Mouse (Mus musculus) midbrain, postnatal 0 days (tissue): Measurements from ENCODE around the gene Cyp46a1. TPM values are rescaled to one million over a fixed set of nuclear protein-coding genes. Genes with fewer than 3 reads are reported as not detected.

Experiments
- ATAC-seq: fragments of 200-750 bp; cut with Nextera tagmentation; 2 replicates; pipeline ENCODE4 v1.8.0; 2017; ENCODE audit warnings: moderate number of reproducible peaks, mild to moderate bottlenecking, moderate TSS enrichment, moderate library complexity; ENCODE audit not compliant: low FRiP score
- DNase-seq: peaks from one replicate; pipeline ENCODE4 v3.0.0-alpha.2; 2015; ENCODE audit warnings: low spot score
- H3K27ac ChIP-seq: fragments of 300-500 bp; sonication (generic); 2 replicates; pipeline ENCODE4 v1.5.1; 2014; ENCODE audit warnings: low read depth, mild to moderate bottlenecking, low read length, mixed read lengths
- H3K27me3 ChIP-seq: fragments of 300-500 bp; sonication (generic); 2 replicates; pipeline ENCODE4 v1.6.1; 2014; ENCODE audit warnings: low read length, control low read depth, mixed read lengths; ENCODE audit not compliant: insufficient read depth
- H3K36me3 ChIP-seq: fragments of 300-500 bp; sonication (generic); 2 replicates; pipeline ENCODE4 v1.6.1; 2014; ENCODE audit warnings: low read length, control low read depth, mixed read lengths; ENCODE audit not compliant: insufficient read depth
- H3K4me1 ChIP-seq: fragments of 300-500 bp; sonication (generic); 2 replicates; pipeline ENCODE4 v1.6.1; 2014; ENCODE audit warnings: mild to moderate bottlenecking, control low read depth, antibody characterized with exemption, low read length, mixed read lengths; ENCODE audit not compliant: insufficient read depth
- H3K4me2 ChIP-seq: fragments of 300-500 bp; sonication (generic); 2 replicates; pipeline ENCODE4 v1.6.1; 2014; ENCODE audit warnings: low read depth, mild to moderate bottlenecking, low read length, mixed read lengths; ENCODE audit not compliant: poor library complexity, severe bottlenecking
- H3K4me3 ChIP-seq: fragments of 300-500 bp; sonication (generic); 2 replicates; pipeline ENCODE4 v1.5.1; 2014; ENCODE audit warnings: low read depth, mild to moderate bottlenecking, low read length, moderate library complexity
- H3K9ac ChIP-seq: fragments of 300-500 bp; sonication (generic); replicated peaks from 2 replicates; pipeline ENCODE4 v1.6.1; 2014; ENCODE audit warnings: mild to moderate bottlenecking, low read length, moderate library complexity, mixed read lengths; ENCODE audit not compliant: poor library complexity, severe bottlenecking
- H3K9me3 ChIP-seq: fragments of 300-500 bp; sonication (generic); 2 replicates; pipeline ENCODE4 v1.6.1; 2016; ENCODE audit warnings: low read length, control low read depth
- CTCF ChIP-seq: IDR thresholded peaks from 2 replicates; pipeline ENCODE4 v1.5.1; 2016; ENCODE audit warnings: antibody characterized with exemption, mild to moderate bottlenecking
- WGBS: fragments of 180-500 bp; shearing (Covaris S2); extraction: QIAGEN DNeasy Blood & Tissue Kit; methylation state at CpG from one replicate; pipeline ENCODE4 v1.1.7; 2014; 5-methylcytosine and 5-hydroxymethylcytosine counted together
- polyA plus RNA-seq: library from polyadenylated mRNA; unstranded; fragments of >200 nt; fragmentation: Nextera tagmentation; extraction: Ambion mirVana; gene quantifications from 2 replicates; pipeline ENCODE4 v1.2.1, GENCODE M21; 2015
- total RNA-seq: library from RNA; depleted of rRNA; stranded (reverse); fragments of >200 nt; gene quantifications from 2 replicates; pipeline ENCODE4 v1.2.3, GENCODE M21; 2014

The Cyp46a1 gene
- total and polyA plus RNA-seq, 2 experiments from 2014 or later: 36.0 to 52.0 TPM

- ATAC-seq (no peak), DNase-seq (peak; percentile 29)
- H3K27me3 ChIP-seq: no peaks in the 10 kb centered on the region; the same call in 1 of the 2 replicates
- no peaks in the 10 kb centered on the region for H3K9me3 ChIP-seq
- H3K4me1 ChIP-seq: 0 out of 2 replicates have a peak, but pooled peaks cover 5% of the 10 kb centered on the region
- no peak overlapping the region for H3K27ac ChIP-seq
- H3K9ac ChIP-seq: no peak overlapping the region
- TF ChIP-seq CTCF: no peak
- H3K4me3 ChIP-seq: no peak overlapping the region
- H3K36me3 ChIP-seq: no peaks in the 10 kb centered on the region
- H3K4me2 ChIP-seq: no peak overlapping the region
- 40% methylated on average over 5 of the region's 5 CpGs for WGBS
Measured at GRCm38 (mm10) chr12:108326401-108326800, 7.8 kb upstream of the Cyp46a1 start.

- no peak for TF ChIP-seq CTCF
- ATAC-seq (peak; percentile 81), DNase-seq (peak; percentile 89)
- H3K9ac ChIP-seq: peak overlapping the region; percentile 81
- peak overlapping the region; percentile 55 for H3K27ac ChIP-seq
- whole genome bisulfite sequencing: 5% methylated on average over 49 of the region's 66 CpGs
- 0 out of 2 replicates have a peak, but pooled peaks cover 5% of the 10 kb centered on the region for H3K4me1 ChIP-seq
- no peaks in the 10 kb centered on the region for H3K9me3 ChIP-seq
- peak overlapping the region; percentile 84 for H3K4me2 ChIP-seq
- no peaks in the 10 kb centered on the region; the same call in 1 of the 2 replicates for H3K27me3 ChIP-seq
- H3K4me3 ChIP-seq: peak overlapping the region; percentile 51
- no peaks in the 10 kb centered on the region for H3K36me3 ChIP-seq
Measured at GRCm38 (mm10) chr12:108327889-108328491, 6.2 kb upstream of the Cyp46a1 start.

- H3K36me3 ChIP-seq: no peaks in the 10 kb centered on the region
- H3K27ac ChIP-seq: 0 out of 2 replicates have a peak overlapping the region, but pooled peaks have one; percentile 62
- WGBS: 1% methylated on average over 16 of the region's 16 CpGs
- H3K27me3 ChIP-seq: no peaks in the 10 kb centered on the region
- ATAC-seq: peak; percentile 35; the same call in 1 of the 2 replicates
- H3K4me3 ChIP-seq: peak overlapping the region; percentile 70; the same call in 1 of the 2 replicates
- no peaks in the 10 kb centered on the region for H3K4me1 ChIP-seq
- TF ChIP-seq CTCF: peak; percentile 98
- H3K9me3 ChIP-seq: no peaks in the 10 kb centered on the region
- peak; percentile 85 for DNase-seq
- H3K9ac ChIP-seq: 0 out of 2 replicates have a peak overlapping the region, but pooled peaks have one; percentile 29
- H3K4me2 ChIP-seq: peak overlapping the region; percentile 96
Measured at GRCm38 (mm10) chr12:108333056-108333455, 1.1 kb upstream of the Cyp46a1 start.

- WGBS: under 1% methylated on average over 22 of the region's 22 CpGs
- peak; percentile 14; the same call in 1 of the 2 replicates for ATAC-seq
- no peaks in the 10 kb centered on the region for H3K27me3 ChIP-seq
Measured at GRCm38 (mm10) chr12:108333481-108333882, 699 bp upstream of the Cyp46a1 start.

GRCm38 (mm10) chr12:108334529-108334928, 348 bp downstream of the Cyp46a1 start:
- H3K9ac ChIP-seq: peak overlapping the region; percentile 74
- WGBS: 2% methylated on average over 29 of the region's 32 CpGs
- no peaks in the 10 kb centered on the region for H3K36me3 ChIP-seq
- DNase-seq (peak; percentile 36), ATAC-seq (peak; percentile 32)
- no peaks in the 10 kb centered on the region for H3K4me1 ChIP-seq
- no peaks in the 10 kb centered on the region for H3K9me3 ChIP-seq
- peak overlapping the region; percentile 96 for H3K4me2 ChIP-seq
- peak overlapping the region; percentile 80 for H3K27ac ChIP-seq
- peak overlapping the region; percentile 70 for H3K4me3 ChIP-seq
- no peaks in the 10 kb centered on the region for H3K27me3 ChIP-seq
- no peak for TF ChIP-seq CTCF

More at GRCm38 (mm10) chr12:108333481-108333882, 699 bp upstream of the Cyp46a1 start:
- Histone ChIP-seq H3K27ac (peak overlapping the region; percentile 62), H3K4me2 (peak overlapping the region; percentile 96), H3K4me1 (no peaks in the 10 kb centered on the region), H3K9ac (0 out of 2 replicates have a peak overlapping the region, but pooled peaks have one; percentile 29), H3K4me3 (peak overlapping the region; percentile 70), H3K9me3 (no peaks in the 10 kb centered on the region), H3K36me3 (no peaks in the 10 kb centered on the region)
- no peak for TF ChIP-seq CTCF
- no peak for DNase-seq

- no peaks in the 10 kb centered on the region for H3K9me3 ChIP-seq
- no peak overlapping the region for H3K4me2 ChIP-seq
- H3K27ac ChIP-seq: no peak overlapping the region
- ATAC-seq: no peak
- H3K36me3 ChIP-seq: no peaks in the 10 kb centered on the region
- no peaks in the 10 kb centered on the region for H3K27me3 ChIP-seq
- WGBS: 47% methylated on average over 14 of the region's 14 CpGs
- H3K4me1 ChIP-seq: no peaks in the 10 kb centered on the region
- no peak overlapping the region for H3K9ac ChIP-seq
- no peak for DNase-seq
- H3K4me3 ChIP-seq: no peak overlapping the region
- peak; percentile 77 for TF ChIP-seq CTCF
Measured at GRCm38 (mm10) chr12:108338572-108339190, 4.5 kb downstream of the Cyp46a1 start.
